Mouse (Mus musculus): Measurements from ENCODE around the gene Rab7b. TPM values are rescaled to one million over a fixed set of nuclear protein-coding genes. Genes with fewer than 3 reads are reported as not detected.

Rab7b gene
- polyA plus RNA-seq, 1 experiment, result 6.5 TPM

- Histone ChIP-seq H3K4me3 (replicated peaks; ENCODE audit: control insufficient read depth, low read depth, low read length) (no peak overlapping the region), H3K4me1 (ENCODE audit: control insufficient read depth, insufficient read depth, low read length) (peaks cover 1% of the 10 kb centered on the region; the same call in 1 of the 2 replicates), H3K27ac (ENCODE audit: control insufficient read depth, insufficient read depth, low read depth, low read length, poor library complexity) (peak overlapping the region; percentile 81)
- TF ChIP-seq CTCF (IDR thresholded peaks at IDR 0.05; ENCODE audit: control insufficient read depth, insufficient read depth, low read length) (no peak), POLR2A (IDR thresholded peaks at IDR 0.05; ENCODE audit: borderline replicate concordance, control insufficient read depth, low read depth, low read length) (no peak)
- WGBS, result 93% methylated on average over 2 of the region's 2 CpGs
These were observed 28.2 kb upstream of the Rab7b start for GRCm38 (mm10) chr1:131660266-131660665.

GRCm38 (mm10) chr1:131660716-131661472 is 27.6 kb upstream of the Rab7b start:
- WGBS, result 62% methylated on average over 7 of the region's 7 CpGs
- TF ChIP-seq CTCF (IDR thresholded peaks at IDR 0.05; ENCODE audit: control insufficient read depth, insufficient read depth, low read length) (no peak), POLR2A (IDR thresholded peaks at IDR 0.05; ENCODE audit: borderline replicate concordance, control insufficient read depth, low read depth, low read length) (no peak)
- Histone ChIP-seq H3K4me3 (replicated peaks; ENCODE audit: control insufficient read depth, low read depth, low read length) (peak overlapping the region; percentile 12), H3K4me1 (ENCODE audit: control insufficient read depth, insufficient read depth, low read length) (peaks cover 3% of the 10 kb centered on the region; the same call in 1 of the 2 replicates), H3K27ac (ENCODE audit: control insufficient read depth, insufficient read depth, low read depth, low read length, poor library complexity) (peak overlapping the region; percentile 81)

GRCm38 (mm10) chr1:131661749-131662148 is 26.7 kb upstream of the Rab7b start:
- Histone ChIP-seq H3K27ac (ENCODE audit: control insufficient read depth, insufficient read depth, low read depth, low read length, poor library complexity) (peak overlapping the region; percentile 87), H3K4me3 (replicated peaks; ENCODE audit: control insufficient read depth, low read depth, low read length) (peak overlapping the region; percentile 87), H3K4me1 (ENCODE audit: control insufficient read depth, insufficient read depth, low read length) (peaks cover 3% of the 10 kb centered on the region; the same call in 1 of the 2 replicates)
- 54% methylated on average over 3 of the region's 3 CpGs for WGBS
- TF ChIP-seq CTCF (IDR thresholded peaks at IDR 0.05; ENCODE audit: control insufficient read depth, insufficient read depth, low read length) (no peak), POLR2A (IDR thresholded peaks at IDR 0.05; ENCODE audit: borderline replicate concordance, control insufficient read depth, low read depth, low read length) (peak; percentile 90)

- Histone ChIP-seq H3K4me3 (replicated peaks; ENCODE audit: control insufficient read depth, low read depth, low read length) (peak overlapping the region; percentile 87), H3K27ac (ENCODE audit: control insufficient read depth, insufficient read depth, low read depth, low read length, poor library complexity) (peak overlapping the region; percentile 57), H3K4me1 (ENCODE audit: control insufficient read depth, insufficient read depth, low read length) (peaks cover 2% of the 10 kb centered on the region; the same call in 1 of the 2 replicates)
- no peak for TF ChIP-seq CTCF (IDR thresholded peaks at IDR 0.05; ENCODE audit: control insufficient read depth, insufficient read depth, low read length)
- no peak for TF ChIP-seq POLR2A (IDR thresholded peaks at IDR 0.05; ENCODE audit: borderline replicate concordance, control insufficient read depth, low read depth, low read length)
- 69% methylated on average over 9 of the region's 9 CpGs for WGBS
These were observed 25.1 kb upstream of the Rab7b start for GRCm38 (mm10) chr1:131663286-131663995.

- H3K4me1 ChIP-seq (ENCODE audit: control insufficient read depth, insufficient read depth, low read length), result peaks cover 2% of the 10 kb centered on the region; the same call in 1 of the 2 replicates
- TF ChIP-seq POLR2A (IDR thresholded peaks at IDR 0.05; ENCODE audit: borderline replicate concordance, control insufficient read depth, low read depth, low read length) (no peak), CTCF (IDR thresholded peaks at IDR 0.05; ENCODE audit: control insufficient read depth, insufficient read depth, low read length) (no peak)
- H3K27ac ChIP-seq (ENCODE audit: control insufficient read depth, insufficient read depth, low read depth, low read length, poor library complexity), result no peak overlapping the region
- whole genome bisulfite sequencing, result 94% methylated on average over 5 of the region's 5 CpGs
- H3K4me3 ChIP-seq (replicated peaks; ENCODE audit: control insufficient read depth, low read depth, low read length), result peak overlapping the region; percentile 32
These were observed 24.4 kb upstream of the Rab7b start for GRCm38 (mm10) chr1:131664136-131664535.

- WGBS, result 38% methylated on average over 1 of the region's 1 CpGs
- no peak overlapping the region for H3K27ac ChIP-seq (ENCODE audit: control insufficient read depth, insufficient read depth, low read depth, low read length, poor library complexity)
- peaks cover 3% of the 10 kb centered on the region; the same call in 1 of the 2 replicates for H3K4me1 ChIP-seq (ENCODE audit: control insufficient read depth, insufficient read depth, low read length)
- no peak for TF ChIP-seq POLR2A (IDR thresholded peaks at IDR 0.05; ENCODE audit: borderline replicate concordance, control insufficient read depth, low read depth, low read length)
- no peak for TF ChIP-seq CTCF (IDR thresholded peaks at IDR 0.05; ENCODE audit: control insufficient read depth, insufficient read depth, low read length)
- H3K4me3 ChIP-seq (replicated peaks; ENCODE audit: control insufficient read depth, low read depth, low read length), result no peak overlapping the region
These were observed 22.6 kb upstream of the Rab7b start for GRCm38 (mm10) chr1:131665886-131666285.

GRCm38 (mm10) chr1:131671113-131671512 is 17.4 kb upstream of the Rab7b start:
- no peak for TF ChIP-seq POLR2A (IDR thresholded peaks at IDR 0.05; ENCODE audit: borderline replicate concordance, control insufficient read depth, low read depth, low read length)
- TF ChIP-seq CTCF (IDR thresholded peaks at IDR 0.05; ENCODE audit: control insufficient read depth, insufficient read depth, low read length), result no peak
- 56% methylated on average over 8 of the region's 8 CpGs for WGBS
- Histone ChIP-seq H3K27ac (ENCODE audit: control insufficient read depth, insufficient read depth, low read depth, low read length, poor library complexity) (no peak overlapping the region), H3K4me3 (replicated peaks; ENCODE audit: control insufficient read depth, low read depth, low read length) (no peak overlapping the region), H3K4me1 (ENCODE audit: control insufficient read depth, insufficient read depth, low read length) (peaks cover 6% of the 10 kb centered on the region)

GRCm38 (mm10) chr1:131672361-131672760 is 16.1 kb upstream of the Rab7b start:
- no peak for TF ChIP-seq CTCF (IDR thresholded peaks at IDR 0.05; ENCODE audit: control insufficient read depth, insufficient read depth, low read length)
- no peak for TF ChIP-seq POLR2A (IDR thresholded peaks at IDR 0.05; ENCODE audit: borderline replicate concordance, control insufficient read depth, low read depth, low read length)
- WGBS, result 8% methylated on average over 7 of the region's 7 CpGs
- H3K4me3 ChIP-seq (replicated peaks; ENCODE audit: control insufficient read depth, low read depth, low read length), result no peak overlapping the region
- H3K27ac ChIP-seq (ENCODE audit: control insufficient read depth, insufficient read depth, low read depth, low read length, poor library complexity), result peak overlapping the region; percentile 27
- H3K4me1 ChIP-seq (ENCODE audit: control insufficient read depth, insufficient read depth, low read length), result peaks cover 6% of the 10 kb centered on the region
